Mouse (Mus musculus): ENCODE data around the gene Zgpat.

Gene Zgpat

DNA sequence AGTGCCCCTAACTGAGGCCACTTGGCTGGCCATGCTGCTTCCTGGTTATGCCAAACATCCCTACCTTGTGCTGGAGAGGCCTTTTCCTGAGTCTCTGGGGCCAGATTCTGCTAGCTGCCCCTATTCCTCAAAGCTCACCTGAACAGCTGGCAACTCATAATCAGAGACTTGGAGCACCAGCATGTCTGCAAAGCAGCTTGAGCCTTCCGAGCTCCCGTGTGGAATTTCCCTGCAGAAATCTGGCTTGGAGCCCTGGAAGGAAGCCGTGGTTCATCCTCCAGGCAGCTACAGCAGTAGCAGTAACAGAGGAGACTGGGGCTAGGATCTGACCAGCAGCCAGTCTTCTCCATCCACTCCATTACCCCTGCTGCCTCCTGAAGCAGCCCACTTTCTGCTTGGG lies 21.2 kb downstream of the Zgpat start:
- DNase-seq: peak; percentile 91

DNA sequence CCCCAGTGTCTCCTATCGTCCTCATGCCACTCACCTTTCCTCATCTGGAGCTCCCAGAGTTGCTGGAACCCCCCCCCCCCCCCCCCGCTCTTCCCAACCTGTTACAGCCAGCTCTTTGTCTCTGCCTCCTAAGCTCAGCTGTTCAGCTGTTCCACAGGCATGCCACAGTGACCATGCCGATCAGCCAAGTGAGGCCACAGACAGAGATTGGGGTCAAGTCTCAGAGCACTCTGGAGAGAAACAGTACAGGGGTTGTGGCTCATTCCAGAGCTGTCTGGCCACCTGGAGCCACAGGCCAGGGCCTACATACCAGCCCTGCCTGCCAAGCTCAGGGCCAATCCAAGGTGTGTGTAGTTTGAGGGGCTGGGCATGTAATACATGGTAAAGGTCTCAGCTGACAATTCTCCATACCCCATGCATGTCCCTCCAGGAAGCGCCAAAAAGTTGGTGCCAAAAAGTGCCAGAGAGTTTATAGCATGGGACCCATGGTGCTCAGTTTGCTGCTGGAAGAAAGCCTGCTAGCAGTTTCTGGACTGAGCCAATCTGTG lies 22.0 kb downstream of the Zgpat start:
- DNase-seq: peak; percentile 36

DNA sequence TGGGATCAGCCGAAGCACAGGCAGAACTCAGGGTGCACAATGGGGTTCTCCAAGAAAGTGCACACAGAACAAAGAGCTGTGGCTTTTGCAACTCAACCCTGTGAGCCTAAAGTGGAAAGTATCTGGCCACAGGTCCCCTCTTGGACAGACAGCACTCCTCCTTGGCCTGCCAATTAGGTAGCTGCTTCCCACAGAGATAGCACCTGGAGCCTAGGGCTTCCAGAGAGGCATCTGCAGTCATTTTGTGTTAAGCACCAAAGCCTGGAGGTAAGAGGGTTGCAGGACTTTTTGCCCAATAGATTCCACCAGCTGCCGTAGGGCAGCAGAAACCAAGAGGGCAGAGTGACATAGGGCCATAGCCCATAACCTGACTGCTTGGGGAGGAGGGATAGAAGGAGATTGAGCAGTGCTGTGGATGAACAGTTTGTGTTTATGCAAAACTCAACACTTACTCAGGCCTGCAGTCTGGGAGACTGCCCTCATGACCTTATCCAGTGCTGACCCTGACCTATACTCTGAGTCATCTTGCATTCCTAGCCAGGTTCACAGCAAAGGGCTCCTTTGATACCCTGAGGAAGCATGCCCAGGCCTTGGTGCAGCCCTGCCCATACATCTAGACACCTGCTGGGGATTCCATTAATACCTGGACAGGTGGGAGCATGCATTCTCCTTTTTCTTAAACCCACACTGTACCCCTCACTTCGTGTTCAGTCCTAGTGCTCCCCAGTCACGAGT lies 25.6 kb downstream of the Zgpat start:
- peak; percentile 84 for DNase-seq

- peak; percentile 50 for DNase-seq
Observed at GRCm38 (mm10) chr2:181391022-181391421, 26.3 kb downstream of the Zgpat start.

DNA sequence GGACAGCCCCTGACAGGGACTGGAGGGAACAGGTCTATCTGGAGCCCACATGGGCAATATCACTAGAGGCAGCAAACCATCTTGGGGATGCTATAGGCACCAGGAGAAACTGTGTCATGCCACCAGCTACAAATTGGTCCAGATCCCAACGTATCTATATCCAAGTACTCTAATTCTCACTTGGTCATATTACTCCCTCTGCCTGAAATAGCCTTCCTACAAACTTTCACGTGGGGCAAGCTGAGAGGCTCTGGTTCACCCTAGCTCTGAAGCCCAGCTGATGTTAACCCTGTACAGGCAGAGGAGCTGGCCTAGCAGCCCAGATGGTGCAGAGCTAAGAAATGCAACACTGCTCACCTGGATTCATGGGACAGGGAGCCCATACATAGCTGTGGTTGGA lies 26.8 kb downstream of the Zgpat start:
- DNase-seq: no peak

DNA sequence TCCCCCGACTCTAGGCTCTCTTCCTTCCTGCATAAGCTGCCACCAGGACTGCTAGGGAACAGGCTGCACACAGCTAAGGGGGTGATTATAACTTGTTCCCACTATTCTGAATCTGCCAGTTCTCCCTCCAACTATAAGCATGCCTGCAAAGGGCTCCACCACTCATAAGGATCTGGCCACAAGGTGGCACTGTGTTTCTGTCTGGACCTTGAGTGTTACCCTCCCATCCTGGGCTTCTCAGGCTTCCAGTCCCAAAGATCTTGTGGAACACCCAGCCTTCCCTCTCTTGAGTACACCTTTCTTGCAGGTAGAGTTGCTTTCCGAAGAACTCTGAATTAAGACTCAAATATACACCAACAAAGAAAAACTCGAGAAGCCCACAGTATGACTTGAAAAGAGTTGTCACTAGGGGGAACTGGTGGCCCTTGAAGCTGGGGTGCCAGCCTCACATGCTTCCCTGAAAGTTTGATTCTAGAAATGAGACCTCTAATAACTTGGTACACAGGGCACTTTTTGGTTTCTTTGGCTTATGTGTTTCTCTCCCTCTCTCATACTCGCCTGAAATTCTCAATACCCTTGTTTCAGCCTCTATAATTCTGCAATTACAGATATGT lies 28.0 kb downstream of the Zgpat start:
- peak; percentile 85 for DNase-seq

GRCm38 (mm10) chr2:181394086-181394485 lies 29.4 kb downstream of the Zgpat start:
- DNase-seq: no peak

GRCm38 (mm10) chr2:181397207-181397761 lies 32.6 kb downstream of the Zgpat start:
- no peak for DNase-seq

DNA sequence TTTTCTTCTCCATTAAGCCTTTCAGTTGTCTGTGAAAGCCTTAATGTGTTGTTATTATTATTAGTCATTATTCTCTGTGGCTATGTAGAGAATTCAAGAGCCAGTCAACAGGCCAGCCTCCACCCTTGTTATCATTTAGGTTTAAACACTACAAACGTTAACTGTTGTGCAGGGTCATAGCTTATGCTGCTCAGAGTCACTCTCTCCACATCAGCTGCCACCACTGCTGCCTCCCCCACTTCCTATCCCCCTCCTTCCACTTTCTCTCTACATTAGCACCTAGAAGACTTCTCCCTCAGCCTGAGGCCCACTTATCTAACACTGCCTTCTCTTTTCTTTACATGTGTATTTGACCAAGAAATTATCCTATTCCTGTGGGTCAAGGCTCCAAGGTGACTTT lies 36.8 kb downstream of the Zgpat start:
- DNase-seq: no peak

GRCm38 (mm10) chr2:181403722-181404121 lies 39.0 kb downstream of the Zgpat start:
- no peak for DNase-seq

- no peak for DNase-seq
Observed at GRCm38 (mm10) chr2:181409643-181410042, 44.9 kb downstream of the Zgpat start.

GRCm38 (mm10) chr2:181410760-181411473 lies 46.2 kb downstream of the Zgpat start:
- DNase-seq: peak; percentile 57

GRCm38 (mm10) chr2:181413141-181413540 lies 48.4 kb downstream of the Zgpat start:
- no peak for DNase-seq

DNA sequence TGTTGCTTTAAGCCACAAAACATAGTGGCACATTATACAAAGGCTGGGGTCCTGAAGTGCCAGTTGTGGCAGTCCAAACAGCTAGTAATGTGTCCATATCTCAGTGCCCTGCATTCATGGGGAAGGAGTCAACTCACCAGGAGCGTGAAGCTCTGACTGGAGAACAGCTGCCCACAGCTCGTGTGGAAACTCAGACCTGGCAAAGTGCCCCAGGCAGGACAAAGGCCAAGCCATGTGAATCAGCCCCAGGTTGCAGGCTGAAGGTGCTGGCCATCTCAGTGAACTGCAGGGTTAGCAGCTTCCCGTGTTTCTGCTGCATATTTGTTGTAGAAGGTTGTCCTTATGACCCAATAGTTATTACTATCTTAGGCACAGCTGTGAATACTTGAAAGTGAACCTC lies 51.2 kb downstream of the Zgpat start:
- peak; percentile 76 for DNase-seq

- DNase-seq: no peak
Observed at GRCm38 (mm10) chr2:181419359-181419758, 54.6 kb downstream of the Zgpat start.

GRCm38 (mm10) chr2:181420426-181420825 lies 55.7 kb downstream of the Zgpat start:
- DNase-seq: no peak

DNA sequence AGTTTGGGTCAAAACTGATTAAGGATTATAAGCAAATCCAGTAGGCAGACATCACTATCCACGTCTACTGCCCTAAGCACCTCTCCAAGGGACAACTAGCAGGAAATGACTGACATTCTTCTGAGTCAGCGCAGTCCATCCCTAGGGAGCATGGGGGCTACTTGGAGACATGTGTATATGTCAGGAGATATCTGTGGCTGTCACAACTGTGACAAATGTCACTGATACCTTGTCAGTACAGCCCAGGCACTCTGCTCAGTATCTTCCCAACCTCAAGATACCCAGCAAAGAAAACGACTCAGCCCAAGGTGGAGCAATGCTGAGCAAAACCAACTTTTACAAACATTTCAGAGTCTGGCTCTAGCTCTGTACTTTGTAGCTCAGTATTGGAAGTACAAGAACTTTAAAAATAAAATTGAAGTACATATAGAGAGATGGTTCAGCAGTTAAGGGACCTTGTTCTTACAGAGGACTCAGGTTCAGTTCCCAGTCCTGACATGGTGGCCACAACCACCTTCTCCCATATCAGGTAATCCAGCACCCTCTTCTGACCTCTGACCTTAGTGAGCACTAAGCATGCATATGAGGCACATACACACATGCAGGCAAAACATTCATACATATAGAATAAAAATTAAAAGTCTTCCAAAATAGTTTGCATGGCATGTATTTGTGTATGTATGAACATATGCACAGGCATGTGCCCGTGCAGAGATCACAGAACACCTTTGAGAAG lies 56.3 kb downstream of the Zgpat start:
- no peak for DNase-seq

DNA sequence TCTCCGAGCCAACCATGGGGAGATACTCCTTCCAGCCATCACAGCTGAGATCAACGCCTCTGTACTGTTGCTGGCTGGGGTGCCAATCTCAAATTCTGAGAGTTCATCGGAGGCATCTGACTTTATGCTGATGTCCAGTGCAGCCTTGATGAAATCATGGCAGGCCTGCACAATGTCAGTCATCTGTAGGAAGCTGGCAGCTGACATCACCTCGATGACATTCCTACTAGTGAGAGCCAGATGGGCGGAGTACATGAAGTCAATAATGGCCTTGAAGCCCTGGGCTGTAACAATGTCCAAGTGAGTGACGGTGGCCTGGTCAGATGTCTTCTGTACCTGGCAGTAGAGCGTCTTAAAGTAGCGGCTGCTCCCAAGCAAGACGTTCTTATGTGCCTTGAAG lies 59.1 kb downstream of the Zgpat start:
- DNase-seq: no peak

Data from cerebellum, adult 9-11 months (tissue).